ENCODE assay signal across 20 mouse cellular contexts in genomic region chr2:92328206-92328605, GRCm38 (mm10). TPM values are rescaled to one million over a fixed set of nuclear protein-coding genes. Genes with fewer than 3 reads are reported as not detected.
DNase-seq lines count a peak whose midpoint lies in the region; TF ChIP-seq lines count a peak whose summit lies in the region.
"Had no signal": no experiment of that assay in that cellular context is flagged by ENCODE, and none has a peak within 500 bp of the region (broad histone marks: within the 10 kb centered on the region; RNA-seq: fewer than 3 reads in every experiment).

No protein-coding gene starts in this region.

- no peaks in the 10 kb centered on the region for H3K4me1 ChIP-seq in heart, embryonic 10.5 days
- no peaks in the 10 kb centered on the region for H3K4me1 ChIP-seq in heart, adult 2 months (ENCODE audit: control insufficient read depth, insufficient read depth, low read length)

- no peak overlapping the region for H3K9ac ChIP-seq in heart, adult 2 months (ENCODE audit: low read depth, low read length)

- WGBS in heart, embryonic 10.5 days, result 87% methylated on average over 8 of the region's 8 CpGs
- whole genome bisulfite sequencing in heart, adult 2 months, result 91% methylated on average over 8 of the region's 8 CpGs

- no peak for TF ChIP-seq POLR2A in heart, adult 2 months (IDR thresholded peaks at IDR 0.05; ENCODE audit: insufficient read depth, low read depth, low read length)

- peaks cover 60% of the 10 kb centered on the region for H3K36me3 ChIP-seq in heart, embryonic 10.5 days
- H3K36me3 ChIP-seq in heart, adult 2 months (ENCODE audit: control insufficient read depth, insufficient read depth, low read length), result no peaks in the 10 kb centered on the region

- peak; percentile 83 for DNase-seq in heart, adult 11 months
- no peak for DNase-seq in heart, postnatal 14 days
- DNase-seq in heart, embryonic 10.5 days (ENCODE audit: low spot score), result peak; percentile 68
- no peak for DNase-seq in heart, adult 2 months
- DNase-seq: adrenal gland, adult 2 months; adrenal gland, adult 8-10 months; adrenal gland, postnatal 10 days; adrenal gland, postnatal 14 days; adrenal gland, postnatal 25 days; adrenal gland, postnatal 36 days; B cell, adult 2 months; cerebellum, adult 11 months; cerebellum, adult 11-12 months; cerebellum, adult 18-20 months had no signal

- intact Hi-C loops in heart, postnatal 14 days (cut with DNase I), result loop anchor here (5.0 kb wide), 1 partner anchor 146 kb away; no protein-coding TSS in a partner anchor
- intact Hi-C loops in heart, adult 2 months (cut with DNase I), result loop anchor here (5.0 kb wide), 1 partner anchor 341 kb away; no protein-coding TSS in a partner anchor

- no peaks in the 10 kb centered on the region for H3K27me3 ChIP-seq in heart, embryonic 10.5 days (ENCODE audit: insufficient read depth, poor library complexity, severe bottlenecking)
- no peaks in the 10 kb centered on the region for H3K27me3 ChIP-seq in heart, adult 2 months (ENCODE audit: control insufficient read depth, insufficient read depth, low read length)
- H3K27me3 ChIP-seq: CH12.LX, Patski had no signal

- no peaks in the 10 kb centered on the region for H3K79me2 ChIP-seq in heart, adult 2 months (replicated peaks; ENCODE audit: control insufficient read depth, insufficient read depth, low read length)

- H3K9me3 ChIP-seq in heart, embryonic 10.5 days, result no peaks in the 10 kb centered on the region
- H3K9me3 ChIP-seq: G1E had no signal

- H3K27ac ChIP-seq in heart, embryonic 10.5 days, result no peak overlapping the region
- no peak overlapping the region for H3K27ac ChIP-seq in heart, adult 2 months

- no peak for TF ChIP-seq CTCF in heart, adult 2 months (IDR thresholded peaks at IDR 0.05)

- TF ChIP-seq EP300 in heart, adult 2 months (IDR thresholded peaks at IDR 0.05; ENCODE audit: insufficient read depth, low read depth, low read length), result no peak

- no peak overlapping the region for H3K4me3 ChIP-seq in heart, embryonic 10.5 days
- no peak overlapping the region for H3K4me3 ChIP-seq in heart, adult 2 months

RNA-seq across cellular contexts. Expression of gene Pex16, which starts 46.3 kb away (rescaled TPM):
- 10 to 100 TPM; 23.6 to 25.1 TPM for total RNA-seq in heart, postnatal 14 days (2021)
- polyA plus RNA-seq in heart, embryonic 10.5 days (2016; fragmentation: Nextera tagmentation; extraction: Ambion mirVana), result 19.0 and 19.2 TPM in 2 replicates
- total RNA-seq in heart, adult 2 months (2021), result 10 to 100 TPM; 19.6 to 23.1 TPM
- 35.6 and 36.8 TPM in 2 replicates for polyA plus RNA-seq in heart, adult 2 months (2012; rRNA removed)

RNA-seq across cellular contexts. Expression of gene Large2, which starts 46.5 kb away (rescaled TPM):
- total RNA-seq in heart, postnatal 14 days (2021), result under 1 TPM; 0.32 to 0.36 TPM
- polyA plus RNA-seq in heart, embryonic 10.5 days (2016; fragmentation: Nextera tagmentation; extraction: Ambion mirVana), result 1.6 and 7.0 TPM in 2 replicates
- total RNA-seq in heart, adult 2 months (2021), result not detected
- polyA plus RNA-seq in heart, adult 2 months (2012; rRNA removed), result 0.50 and 0.84 TPM in 2 replicates
- total RNA-seq: MEL had no signal
- polyA plus RNA-seq: activated CD4-positive, CD25-positive, alpha-beta regulatory T cell, adult 4 months; CD4-positive, CD25-positive, alpha-beta regulatory T cell, adult 4 months; G1E had no signal

RNA-seq across cellular contexts. Expression of gene 1700029I15Rik, which starts 54.1 kb away (rescaled TPM):
- total RNA-seq in heart, postnatal 14 days (2021), result 1 to 10 TPM; 1.4 to 1.9 TPM
- polyA plus RNA-seq in heart, embryonic 10.5 days (2016; fragmentation: Nextera tagmentation; extraction: Ambion mirVana), result 0.89 and 2.7 TPM in 2 replicates
- 1 to 10 TPM in 1 of 2 experiments, under 1 TPM in 1; 0.63 to 1.1 TPM for total RNA-seq in heart, adult 2 months (2021)
- polyA plus RNA-seq in heart, adult 2 months (2012; rRNA removed), result 2.4 and 2.8 TPM in 2 replicates

Comparison
In these comparisons a context has a peak if more than half of its experiments do, and no peak if none do; other contexts are left out.
1. DNase-seq: peak in heart, adult 11 months (single experiment) and heart, embryonic 10.5 days (single experiment); none in heart, postnatal 14 days (0 of 2) and heart, adult 2 months (0 of 2).